Mouse (Mus musculus): Measurements from ENCODE around the gene C1qtnf6.

DNA sequence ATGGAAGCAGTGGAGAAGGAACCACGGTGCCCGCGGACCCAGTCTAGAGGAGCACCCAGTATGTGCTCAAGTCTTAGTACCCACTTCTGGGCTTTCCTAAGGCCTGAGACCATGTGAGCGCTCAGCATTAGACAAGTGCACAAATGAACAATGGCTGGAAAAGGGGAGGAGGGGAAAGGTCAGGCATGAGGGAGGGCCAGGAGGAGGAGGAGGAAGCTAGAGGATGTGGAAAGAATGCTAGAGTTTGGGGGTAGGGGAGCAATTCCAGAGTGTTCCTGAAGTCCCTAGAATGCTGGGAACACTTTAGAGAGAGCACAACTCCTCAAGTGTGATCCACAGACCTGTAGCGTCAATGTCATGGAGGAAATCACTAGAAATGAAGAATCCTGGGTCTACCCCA is 7.1 kb downstream of the C1qtnf6 start:
- TF ChIP-seq CTCF (IDR thresholded peaks at IDR 0.05; ENCODE audit: borderline replicate concordance, insufficient read depth, low read depth, low read length): no peak
- no peak for TF ChIP-seq POLR2A (IDR thresholded peaks at IDR 0.05; ENCODE audit: borderline replicate concordance, insufficient read depth, low read length)

All from cerebellum, adult 2 months (tissue).